Mouse (Mus musculus) cerebellum, adult (tissue): ENCODE measurements around the gene Lonp2.

Experiments
- ATAC-seq: cut with Nextera tagmentation; 2 replicates; pipeline ENCODE4 v1.9.2; 2017; ENCODE audit warnings: mild to moderate bottlenecking, moderate library complexity, mixed read lengths; ENCODE audit not compliant: insufficient number of reproducible peaks, low FRiP score, low TSS enrichment

Gene Lonp2

GRCm38 (mm10) chr8:86706756-86707155 lies 82.9 kb downstream of the Lonp2 start:
- ATAC-seq, result no peak

- ATAC-seq, result no peak
Observed at GRCm38 (mm10) chr8:86707873-86708272, 84.0 kb downstream of the Lonp2 start.

- ATAC-seq, result no peak
Observed at GRCm38 (mm10) chr8:86712594-86712993, 88.8 kb downstream of the Lonp2 start.

- ATAC-seq, result no peak; the same call in 1 of the 2 replicates
Observed at GRCm38 (mm10) chr8:86713407-86714188, 89.8 kb downstream of the Lonp2 start.

DNA sequence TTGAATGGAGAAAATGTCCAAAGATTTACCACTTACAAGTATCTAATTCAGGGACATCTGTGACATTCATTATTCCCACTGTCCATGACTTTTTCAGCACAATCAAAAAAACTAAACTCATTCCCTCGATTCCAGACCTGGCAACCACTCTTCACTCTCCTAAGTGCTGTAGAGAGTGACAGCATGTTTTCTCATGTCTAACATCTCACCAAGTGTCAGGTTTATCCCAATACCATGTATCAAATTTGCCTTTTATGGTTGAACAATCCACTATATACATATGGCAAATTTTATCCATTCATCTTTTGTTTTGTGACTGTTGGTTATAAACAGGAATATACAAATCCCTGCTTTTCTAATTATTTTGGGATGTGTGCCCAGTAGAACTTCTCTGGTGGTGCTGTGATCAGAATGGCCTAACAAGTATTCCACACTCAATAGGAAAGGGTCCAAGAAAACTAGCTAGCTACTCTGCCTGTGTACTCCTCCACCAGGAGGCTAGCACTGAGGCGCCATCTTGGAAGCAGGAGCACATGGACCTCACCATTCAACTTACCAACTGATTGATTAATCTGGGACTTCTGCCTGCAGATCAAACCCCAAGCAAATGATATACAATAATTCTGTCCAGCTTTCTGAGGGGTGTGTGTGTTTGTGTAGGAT lies 94.6 kb downstream of the Lonp2 start:
- ATAC-seq, result no peak

DNA sequence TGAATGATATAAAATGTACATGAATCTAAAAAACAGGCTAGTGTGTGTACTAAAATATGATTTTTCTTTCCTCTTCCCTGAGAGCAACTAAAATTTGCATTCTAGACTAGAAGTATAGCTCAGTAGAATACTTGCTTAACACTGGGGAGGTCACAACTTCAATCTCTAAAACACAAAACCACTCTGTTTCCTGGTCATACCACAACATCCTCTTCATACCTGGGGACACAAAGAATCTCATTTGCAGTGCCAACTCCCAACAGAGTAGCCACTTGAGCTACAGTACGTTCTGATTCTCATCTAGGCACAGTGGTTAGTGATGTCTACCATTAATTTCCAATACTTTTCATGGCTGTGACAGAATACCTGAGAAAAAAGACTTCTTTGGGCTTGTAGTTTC lies 95.5 kb downstream of the Lonp2 start:
- ATAC-seq, result no peak

DNA sequence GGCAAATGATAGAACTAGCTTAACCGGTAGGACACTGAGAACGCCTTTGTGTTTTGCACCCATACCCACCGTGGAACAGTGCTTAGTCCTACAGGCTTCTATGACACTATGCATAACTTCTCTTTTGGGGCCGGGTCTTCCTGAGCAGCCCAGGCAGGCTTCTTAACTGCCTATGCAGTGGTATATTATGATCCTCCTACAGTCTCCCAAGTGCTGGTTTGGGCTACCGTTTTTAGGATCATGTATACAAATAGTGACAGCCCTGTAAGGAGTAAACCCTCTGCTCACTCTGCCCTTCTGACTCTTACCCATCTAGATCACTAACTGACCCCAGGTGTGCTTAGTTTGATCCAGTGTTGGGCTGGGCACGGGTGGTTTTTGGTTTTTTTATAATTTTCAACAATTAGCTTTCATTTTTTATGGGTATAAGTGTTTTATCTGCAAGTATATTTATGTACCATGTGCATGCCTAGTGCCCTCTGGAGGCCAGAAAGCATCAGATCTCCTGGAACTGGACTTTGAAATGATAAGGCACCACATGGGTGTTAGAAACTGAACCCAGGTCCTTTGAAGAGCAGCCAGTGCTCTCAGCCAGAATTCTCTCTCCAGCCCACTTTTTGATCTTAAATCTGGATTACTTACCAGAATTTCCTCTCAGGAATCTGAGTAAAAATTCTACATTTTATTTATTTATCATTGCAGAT lies 97.1 kb downstream of the Lonp2 start:
- no peak for ATAC-seq

GRCm38 (mm10) chr8:86721490-86721889 lies 97.6 kb downstream of the Lonp2 start:
- ATAC-seq, result no peak

- ATAC-seq, result no peak
Observed at GRCm38 (mm10) chr8:86726959-86727358, 103.1 kb downstream of the Lonp2 start.

DNA sequence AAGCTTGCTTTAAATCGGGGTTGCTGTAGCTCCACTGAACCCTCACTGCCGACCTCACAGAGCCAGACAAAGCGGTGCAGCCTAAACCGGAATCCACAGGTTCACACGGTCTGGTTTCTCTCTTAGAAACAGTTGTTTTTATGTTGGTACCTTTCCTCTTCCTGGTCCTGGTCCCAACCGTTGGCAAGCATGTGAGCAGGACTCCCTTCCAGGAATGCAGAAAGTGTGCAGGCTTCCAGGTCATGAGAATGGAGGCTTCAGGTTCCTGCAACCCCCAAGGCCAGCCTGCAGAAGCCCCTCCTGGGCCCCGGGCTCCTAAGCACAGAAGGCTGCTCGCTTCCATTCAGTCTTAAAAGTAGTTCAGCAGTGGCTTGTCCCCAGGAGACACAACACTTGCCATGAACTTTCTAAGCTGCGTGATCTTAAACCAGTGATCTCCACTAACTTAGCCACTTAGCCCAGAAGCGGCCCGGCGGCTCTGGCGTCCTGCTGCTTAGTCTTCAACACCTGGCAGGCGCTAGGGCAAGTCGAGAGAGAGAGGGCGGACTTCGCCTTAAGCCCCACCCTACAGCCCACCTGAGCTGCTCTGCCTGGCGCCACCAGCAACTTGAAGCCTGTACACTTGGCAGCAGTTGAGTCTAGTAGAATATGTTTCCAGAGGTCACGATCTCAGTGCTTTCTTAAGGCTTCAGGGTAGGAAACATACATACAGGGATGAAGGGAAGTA lies 104.5 kb downstream of the Lonp2 start:
- peak; percentile 45; the same call in 1 of the 2 replicates for ATAC-seq

DNA sequence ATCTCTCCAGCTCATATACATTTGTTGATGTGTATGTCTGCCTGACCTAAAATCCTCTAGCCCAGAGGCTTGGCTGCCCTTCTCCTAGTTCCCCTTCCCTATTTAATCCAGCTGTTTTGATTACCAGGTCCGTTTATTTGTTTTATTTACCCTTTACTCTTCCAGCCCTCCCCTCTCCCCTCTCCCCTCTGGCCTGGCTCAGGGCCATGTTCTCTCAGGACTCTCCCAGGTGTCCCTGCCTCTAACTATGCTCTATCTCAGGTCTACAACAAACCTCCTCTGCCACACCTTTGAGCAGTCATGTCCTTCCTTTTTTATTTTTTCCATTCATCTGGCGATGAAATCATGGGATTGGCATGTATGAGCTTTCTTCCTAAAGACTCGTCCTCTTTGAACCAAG lies 106.5 kb downstream of the Lonp2 start:
- ATAC-seq, result no peak

DNA sequence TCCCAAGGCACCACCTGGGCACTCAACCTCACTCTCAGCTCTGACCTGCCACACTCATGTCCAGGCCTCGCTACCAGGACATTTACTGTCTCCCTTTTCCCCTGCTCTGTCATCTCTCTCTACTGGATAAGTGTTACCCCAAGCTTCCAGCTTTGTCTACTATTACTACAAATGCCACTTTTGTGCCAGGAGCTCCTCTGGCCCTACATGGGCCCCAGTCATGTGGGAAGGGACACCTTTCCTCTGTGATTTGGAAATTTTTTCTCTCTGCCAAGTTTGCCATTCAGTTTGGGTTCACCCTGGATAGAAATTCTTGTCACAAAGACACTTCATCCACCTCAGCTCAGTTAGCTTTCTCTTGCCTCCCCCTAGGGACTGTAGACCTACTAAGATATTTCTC lies 107.0 kb downstream of the Lonp2 start:
- no peak for ATAC-seq

- no peak for ATAC-seq
Observed at GRCm38 (mm10) chr8:86734171-86734570, 110.3 kb downstream of the Lonp2 start.

DNA sequence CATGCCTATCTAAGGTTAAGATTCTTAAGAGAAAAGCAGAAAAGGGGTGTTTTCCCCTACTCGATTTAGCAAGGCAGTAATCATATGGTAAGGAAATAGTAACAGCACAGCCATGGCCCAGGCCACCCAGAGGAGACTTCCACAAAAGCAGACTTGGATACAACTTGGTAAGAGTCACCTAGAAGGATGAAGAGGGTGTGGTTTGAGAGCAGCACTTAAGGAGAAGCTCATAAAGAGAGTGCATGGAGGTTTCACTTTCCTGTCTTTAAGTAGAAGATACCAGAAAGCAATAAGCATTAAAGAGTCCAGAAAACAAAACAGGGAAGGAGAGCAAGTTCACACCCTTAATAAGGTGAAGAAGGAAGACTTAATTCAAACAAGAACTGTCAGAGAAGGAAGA lies 111.1 kb downstream of the Lonp2 start:
- no peak for ATAC-seq

GRCm38 (mm10) chr8:86735446-86736111 lies 111.7 kb downstream of the Lonp2 start:
- ATAC-seq, result no peak

DNA sequence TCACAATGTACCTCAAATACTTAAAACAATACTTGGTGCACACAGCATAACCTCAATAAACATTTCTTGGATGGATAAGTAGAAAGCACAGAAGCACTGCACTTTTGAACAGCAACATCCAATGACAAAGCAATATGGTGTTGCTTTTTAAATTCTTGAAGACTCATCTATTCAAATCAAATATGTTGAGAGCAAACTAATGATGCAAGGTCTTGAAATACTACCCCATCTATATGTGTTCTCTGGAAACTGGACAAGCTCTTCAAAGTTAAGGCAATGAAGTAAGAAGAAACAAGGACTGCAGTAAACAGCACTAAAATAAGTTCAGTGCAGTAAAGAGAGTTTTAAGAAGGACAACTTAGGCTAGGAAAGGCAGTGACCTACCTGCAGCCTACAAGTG lies 117.1 kb downstream of the Lonp2 start:
- ATAC-seq, result no peak

GRCm38 (mm10) chr8:86741627-86742026 lies 117.8 kb downstream of the Lonp2 start:
- ATAC-seq, result no peak

- no peak for ATAC-seq
Observed at GRCm38 (mm10) chr8:86742605-86743345, 118.9 kb downstream of the Lonp2 start.
